Comparison of ENCODE assay signal across 8 mouse cellular contexts in genomic region chr17:13551693-13552404, GRCm38 (mm10).
DNase-seq lines count a peak whose midpoint lies in the region; ATAC-seq and TF ChIP-seq lines count a peak whose summit lies in the region.
"Not testable (repeated sequence)": the region's sequence is repeated elsewhere in the genome, so short reads cannot be mapped to it uniquely, and the experiment has no call there.

No protein-coding gene starts in this region.

- H3K9ac ChIP-seq in forebrain, embryonic 11.5 days (ENCODE audit: low read length); heart, embryonic 15.5 days; kidney, postnatal 0 days (ENCODE audit: low read depth, low read length); liver, embryonic 16.5 days (ENCODE audit: low read depth, low read length); midbrain, embryonic 13.5 days (replicated peaks): not testable (repeated sequence)

- H3K4me3 ChIP-seq in forebrain, embryonic 11.5 days (ENCODE audit: low read depth, low read length); heart, embryonic 15.5 days; kidney, postnatal 0 days (replicated peaks; ENCODE audit: low read depth, low read length); liver, embryonic 16.5 days (ENCODE audit: low read depth, low read length); midbrain, embryonic 13.5 days (replicated peaks): not testable (repeated sequence)

- TF ChIP-seq CTCF in kidney, postnatal 0 days (IDR thresholded peaks at IDR 0.05; ENCODE audit: low read depth), result not testable (repeated sequence)

- H3K9me3 ChIP-seq in forebrain, embryonic 11.5 days (ENCODE audit: control insufficient read depth, low read length), result peaks cover 24% of the 10 kb centered on the region
- peaks cover 21% of the 10 kb centered on the region for H3K9me3 ChIP-seq in heart, embryonic 15.5 days (replicated peaks)
- H3K9me3 ChIP-seq in kidney, postnatal 0 days (replicated peaks; ENCODE audit: low read length), result peaks cover 25% of the 10 kb centered on the region
- H3K9me3 ChIP-seq in liver, embryonic 16.5 days (replicated peaks; ENCODE audit: control insufficient read depth, low read length), result peaks cover 11% of the 10 kb centered on the region
- H3K9me3 ChIP-seq in midbrain, embryonic 13.5 days, result peaks cover 44% of the 10 kb centered on the region

- not testable (repeated sequence) for H3K27me3 ChIP-seq in forebrain, embryonic 11.5 days (ENCODE audit: control insufficient read depth, insufficient read depth, low read length); heart, embryonic 15.5 days; kidney, postnatal 0 days (ENCODE audit: insufficient read depth, low read length); liver, embryonic 16.5 days (ENCODE audit: control insufficient read depth, insufficient read depth, low read depth, low read length); midbrain, embryonic 13.5 days

- not testable (repeated sequence) for H3K36me3 ChIP-seq in forebrain, embryonic 11.5 days (ENCODE audit: control insufficient read depth, insufficient read depth, low read length); heart, embryonic 15.5 days; kidney, postnatal 0 days (ENCODE audit: insufficient read depth, low read length); liver, embryonic 16.5 days (ENCODE audit: control insufficient read depth, insufficient read depth); midbrain, embryonic 13.5 days

- peak; percentile 70 for DNase-seq in 3134 (ENCODE audit: extremely low read depth, insufficient read length, low spot score)
- DNase-seq in forebrain, embryonic 11.5 days (ENCODE audit: low spot score), result peak; percentile 78
- peak; percentile 24 for DNase-seq in kidney, postnatal 0 days (ENCODE audit: low spot score)
- DNase-seq in skeletal muscle tissue, adult 2 months (ENCODE audit: low read depth, low spot score), result peak; percentile 77

- H3K27ac ChIP-seq in forebrain, embryonic 11.5 days (ENCODE audit: low read depth, low read length); heart, embryonic 15.5 days; kidney, postnatal 0 days; liver, embryonic 16.5 days (ENCODE audit: low read length); midbrain, embryonic 13.5 days: not testable (repeated sequence)

- H3K4me2 ChIP-seq in forebrain, embryonic 11.5 days (ENCODE audit: low read depth, low read length, severe bottlenecking); heart, embryonic 15.5 days; kidney, postnatal 0 days (ENCODE audit: low read length); liver, embryonic 16.5 days (ENCODE audit: low read depth, low read length); midbrain, embryonic 13.5 days (replicated peaks): not testable (repeated sequence)

- not testable (repeated sequence) for H3K4me1 ChIP-seq in forebrain, embryonic 11.5 days (replicated peaks; ENCODE audit: control insufficient read depth, insufficient read depth, low read length); heart, embryonic 15.5 days (replicated peaks); kidney, postnatal 0 days (replicated peaks; ENCODE audit: insufficient read depth, low read length); liver, embryonic 16.5 days (ENCODE audit: control insufficient read depth, low read depth, low read length); midbrain, embryonic 13.5 days (replicated peaks)

- peak; percentile 77 for ATAC-seq in common myeloid progenitor, adult 5-6 weeks (replicated peaks; ENCODE audit: low read depth, poor library complexity, severe bottlenecking)
- peak; percentile 71 for ATAC-seq in forebrain, embryonic 11.5 days (replicated peaks; ENCODE audit: low FRiP score)
- ATAC-seq in heart, embryonic 15.5 days (replicated peaks; ENCODE audit: insufficient number of reproducible peaks, insufficient read depth, low FRiP score, low read depth), result peak; percentile 68
- peak; percentile 61 for ATAC-seq in kidney, postnatal 0 days (replicated peaks; ENCODE audit: low FRiP score, low read depth)
- ATAC-seq in liver, embryonic 16.5 days (ENCODE audit: low read depth), result peak; percentile 43
- ATAC-seq in midbrain, embryonic 13.5 days, result peak; percentile 78

Comparison
In these comparisons a context has a peak if more than half of its experiments do, and no peak if none do; other contexts are left out.
1. DNase-seq: peak in every context shown above with its lines; median percentile 78 in forebrain, embryonic 11.5 days; 77 in skeletal muscle tissue, adult 2 months; 70 in 3134; 24 in kidney, postnatal 0 days.